Mouse (Mus musculus) forebrain, postnatal 0 days (tissue): ENCODE results near the gene Sctr. TPM values are rescaled to one million over a fixed set of nuclear protein-coding genes. Genes with fewer than 3 reads are reported as not detected.

Experiments
- ATAC-seq: fragments of 200-750 bp; cut with Nextera tagmentation; 2 replicates; pipeline ENCODE4 v1.8.0; 2017; ENCODE audit warnings: mild to moderate bottlenecking, moderate library complexity
- DNase-seq: peaks from one replicate; pipeline ENCODE4 v3.0.0-alpha.2; 2015
- H3K27ac ChIP-seq: fragments of 300-500 bp; sonication (generic); 2 replicates; pipeline ENCODE4 v1.5.1; 2014; ENCODE audit warnings: low read depth, mild to moderate bottlenecking, antibody characterized with exemption, low read length, moderate library complexity, mixed read lengths
- H3K27me3 ChIP-seq: fragments of 300-500 bp; sonication (generic); 2 replicates; pipeline ENCODE4 v1.6.1; 2014; ENCODE audit warnings: mild to moderate bottlenecking, low read length, mixed read lengths; ENCODE audit not compliant: insufficient read depth
- H3K36me3 ChIP-seq: fragments of 300-500 bp; sonication (generic); 2 replicates; pipeline ENCODE4 v1.6.1; 2014; ENCODE audit warnings: mild to moderate bottlenecking, moderate library complexity; ENCODE audit not compliant: insufficient read depth
- H3K4me1 ChIP-seq: fragments of 300-500 bp; sonication (generic); 2 replicates; pipeline ENCODE4 v1.6.1; 2014; ENCODE audit warnings: antibody characterized with exemption; ENCODE audit not compliant: insufficient read depth
- H3K4me2 ChIP-seq: fragments of 300-500 bp; sonication (generic); 2 replicates; pipeline ENCODE4 v1.6.1; 2014; ENCODE audit warnings: low read depth, mild to moderate bottlenecking, moderate library complexity
- H3K4me3 ChIP-seq: fragments of 300-500 bp; sonication (generic); 2 replicates; pipeline ENCODE4 v1.5.1; 2014; ENCODE audit warnings: low read depth, low read length, mixed read lengths
- H3K9ac ChIP-seq: fragments of 300-500 bp; sonication (generic); 2 replicates; pipeline ENCODE4 v1.6.1; 2014; ENCODE audit warnings: mild to moderate bottlenecking
- H3K9me3 ChIP-seq: fragments of 300-500 bp; sonication (generic); 2 replicates; pipeline ENCODE4 v1.6.1; 2016; ENCODE audit warnings: low read length
- CTCF ChIP-seq: sonication (generic); IDR thresholded peaks from 2 replicates; pipeline ENCODE4 v1.5.1; 2016; ENCODE audit warnings: antibody characterized with exemption, control low read depth, low read depth
- WGBS: fragments of 180-500 bp; shearing (Covaris S2); extraction: QIAGEN DNeasy Blood & Tissue Kit; methylation state at CpG from one replicate; pipeline ENCODE4 v1.1.7; 2014; 5-methylcytosine and 5-hydroxymethylcytosine counted together
- polyA plus RNA-seq: library from polyadenylated mRNA; unstranded; fragments of >200 nt; fragmentation: Nextera tagmentation; extraction: Ambion mirVana; gene quantifications from 2 replicates; pipeline ENCODE4 v1.2.1, GENCODE M21; 2015
- total RNA-seq: library from RNA; depleted of rRNA; stranded (reverse); fragments of >200 nt; gene quantifications from 2 replicates; pipeline ENCODE4 v1.2.3, GENCODE M21; 2014

The Sctr gene
- total and polyA plus RNA-seq, 2 experiments from 2014 or later: 1.1 TPM

DNA sequence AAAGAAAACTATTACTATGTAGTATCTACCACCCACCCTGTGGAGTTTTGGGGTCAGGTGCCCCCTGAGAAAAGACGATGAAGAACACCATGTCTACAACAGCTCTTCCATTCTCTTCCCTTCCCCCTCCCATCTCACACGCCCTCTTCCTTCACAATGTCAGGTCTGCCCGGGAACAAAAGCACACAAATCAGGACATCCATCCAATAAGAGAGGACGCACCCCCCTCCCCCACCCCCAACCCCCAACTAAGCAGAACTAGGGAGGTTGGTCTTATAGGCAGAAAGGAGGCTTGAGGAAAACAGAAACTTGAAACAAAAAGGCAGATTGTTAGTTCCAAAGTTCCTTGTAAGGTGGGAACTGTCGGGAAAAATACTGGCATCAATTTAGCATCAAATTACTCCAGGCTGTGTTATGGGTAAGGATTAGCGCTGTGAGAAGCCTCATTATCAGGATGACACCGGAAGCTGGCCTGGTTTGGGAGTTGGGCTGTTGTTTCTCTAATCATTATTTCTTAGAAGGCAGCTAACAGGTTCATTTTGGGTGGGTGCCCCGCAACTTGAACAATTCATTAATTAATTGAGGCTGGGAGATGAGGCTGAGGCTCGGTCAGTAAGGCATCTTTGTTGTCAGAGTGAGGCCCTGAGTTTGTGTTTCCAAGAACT, 71.2 kb downstream of the Sctr start:
- no peak for DNase-seq

DNA sequence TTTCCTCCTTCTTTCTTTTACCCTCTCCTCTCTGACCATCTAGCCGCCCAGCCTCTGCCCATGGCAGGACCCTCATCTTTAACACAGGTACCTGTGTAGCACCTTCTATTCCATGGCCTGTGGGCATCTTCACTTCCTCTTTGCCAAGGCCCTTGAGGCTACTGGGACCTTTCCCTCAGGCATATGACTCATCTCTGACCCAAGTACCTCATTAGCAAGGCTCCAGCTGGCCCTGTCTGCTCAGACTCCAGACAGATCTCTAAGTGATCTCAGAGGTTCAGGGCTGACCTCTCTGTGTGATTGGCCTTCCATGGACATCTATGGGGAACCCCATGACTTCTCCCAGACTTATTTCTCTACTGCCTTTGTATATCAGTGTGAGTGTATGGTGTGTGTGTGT, 73.9 kb downstream of the Sctr start:
- Histone ChIP-seq H3K9me3 (no peaks in the 10 kb centered on the region), H3K4me1 (no peaks in the 10 kb centered on the region), H3K27ac (no peak overlapping the region), H3K4me3 (no peak overlapping the region), H3K27me3 (no peaks in the 10 kb centered on the region), H3K36me3 (no peaks in the 10 kb centered on the region), H3K4me2 (no peak overlapping the region), H3K9ac (no peak overlapping the region)
- no peak for DNase-seq
- no peak for TF ChIP-seq CTCF
- 94% methylated on average over 1 of the region's 1 CpGs for WGBS
- no peak for ATAC-seq

More for the DNA sequence above, 71.2 kb downstream of the Sctr start:
- peaks cover 13% of the 10 kb centered on the region for H3K27me3 ChIP-seq
- H3K36me3 ChIP-seq: no peaks in the 10 kb centered on the region
- no peak overlapping the region for H3K9ac ChIP-seq
- no peak overlapping the region for H3K4me2 ChIP-seq
- no peak for ATAC-seq
- H3K4me3 ChIP-seq: no peak overlapping the region
- no peak overlapping the region for H3K27ac ChIP-seq
- TF ChIP-seq CTCF: no peak
- 11% methylated on average over 9 of the region's 9 CpGs for WGBS
- H3K4me1 ChIP-seq: peaks cover 7% of the 10 kb centered on the region; the same call in 1 of the 2 replicates
- no peaks in the 10 kb centered on the region for H3K9me3 ChIP-seq

DNA sequence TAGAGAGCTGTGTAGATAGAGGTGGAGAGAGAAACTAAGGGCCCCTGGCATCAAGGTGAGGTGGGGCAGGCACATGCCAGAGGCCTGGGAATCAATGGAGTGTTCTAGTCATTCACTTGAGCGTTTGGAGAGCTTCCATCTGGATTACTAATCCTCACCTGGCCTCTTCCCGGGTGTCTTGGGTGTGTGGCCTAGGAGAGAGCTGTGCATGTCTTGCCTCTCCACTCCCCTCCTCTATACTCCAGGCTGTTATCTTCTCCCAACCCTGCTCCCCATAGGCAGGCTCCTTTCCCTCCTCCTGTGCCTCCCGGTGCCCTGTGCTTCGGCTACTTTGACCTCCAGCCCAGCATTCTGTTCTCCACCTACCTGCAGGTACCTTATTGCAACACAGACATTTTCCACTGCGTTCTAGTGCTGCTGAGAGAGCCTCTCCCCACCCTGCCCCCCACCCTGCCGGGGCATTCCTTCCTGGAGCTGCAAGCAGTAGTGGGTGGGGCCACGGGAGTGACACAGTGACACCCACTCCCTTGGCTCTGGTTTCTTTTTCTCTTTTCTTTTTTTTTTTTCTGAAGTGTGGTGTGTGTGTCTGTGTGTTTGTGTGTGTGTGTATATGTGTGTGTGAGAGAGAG, 76.4 kb downstream of the Sctr start:
- ATAC-seq (no peak), DNase-seq (no peak)
- Histone ChIP-seq H3K27ac (no peak overlapping the region), H3K4me2 (no peak overlapping the region), H3K4me3 (no peak overlapping the region), H3K9ac (no peak overlapping the region), H3K4me1 (no peaks in the 10 kb centered on the region), H3K9me3 (no peaks in the 10 kb centered on the region), H3K27me3 (no peaks in the 10 kb centered on the region), H3K36me3 (no peaks in the 10 kb centered on the region)
- WGBS: 34% methylated on average over 7 of the region's 7 CpGs
- TF ChIP-seq CTCF: no peak

DNA sequence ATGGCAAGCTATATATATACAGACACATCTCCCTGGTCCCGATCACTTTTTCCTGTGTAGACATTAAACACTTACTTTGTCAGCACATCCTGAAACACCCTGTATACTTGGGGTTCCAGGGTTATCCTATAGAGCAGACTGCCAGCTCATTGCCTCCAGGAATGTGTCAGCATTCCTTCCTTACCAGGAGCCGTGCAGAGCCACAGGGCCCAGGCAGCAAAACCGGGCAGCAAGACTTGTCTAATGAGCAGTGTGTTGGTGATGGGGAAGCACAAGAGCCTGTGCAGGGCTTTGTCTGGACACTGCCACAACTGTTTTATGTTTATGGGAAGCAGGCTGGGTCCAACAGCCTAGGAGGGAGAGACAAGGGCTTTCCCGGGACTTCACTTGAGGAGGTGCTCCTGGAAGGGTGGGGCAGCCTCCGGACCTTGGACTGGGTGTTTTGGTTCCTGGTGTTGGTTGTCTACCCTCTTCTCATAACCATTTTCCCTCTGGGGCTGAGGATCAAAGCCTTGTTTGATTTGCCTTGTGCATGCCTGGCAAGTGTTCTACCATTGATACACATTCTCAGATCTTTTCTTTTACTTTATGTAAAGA, 77.3 kb downstream of the Sctr start:
- H3K4me1 ChIP-seq: no peaks in the 10 kb centered on the region
- DNase-seq (no peak), ATAC-seq (no peak)
- no peak overlapping the region for H3K27ac ChIP-seq
- H3K4me2 ChIP-seq: no peak overlapping the region
- H3K36me3 ChIP-seq: no peaks in the 10 kb centered on the region
- no peaks in the 10 kb centered on the region for H3K9me3 ChIP-seq
- H3K4me3 ChIP-seq: no peak overlapping the region
- 59% methylated on average over 5 of the region's 5 CpGs for WGBS
- H3K9ac ChIP-seq: no peak overlapping the region
- no peaks in the 10 kb centered on the region for H3K27me3 ChIP-seq
- TF ChIP-seq CTCF: no peak

DNA sequence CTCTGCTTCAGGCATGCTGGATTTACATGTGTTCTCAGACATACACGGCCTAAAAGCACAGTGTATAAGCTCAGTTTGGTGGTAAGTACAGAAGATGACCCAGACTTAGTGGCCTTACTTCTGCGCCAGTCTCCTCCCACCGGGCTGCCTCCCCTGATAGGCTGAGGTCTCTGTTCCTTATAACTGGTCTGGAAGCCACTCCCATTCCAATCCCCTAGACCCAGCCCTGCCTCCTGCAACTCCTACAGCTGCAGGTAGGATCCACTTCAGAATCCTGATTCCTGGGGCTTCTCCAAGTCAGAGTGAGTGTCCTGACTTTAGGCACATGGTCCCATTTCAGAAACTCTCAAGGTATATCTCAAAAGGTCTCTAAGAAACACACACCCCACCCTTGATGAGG, 79.0 kb downstream of the Sctr start:
- no peak overlapping the region for H3K9ac ChIP-seq
- H3K4me1 ChIP-seq: no peaks in the 10 kb centered on the region
- no peaks in the 10 kb centered on the region for H3K27me3 ChIP-seq
- ATAC-seq (no peak), DNase-seq (no peak)
- no peaks in the 10 kb centered on the region for H3K36me3 ChIP-seq
- H3K4me2 ChIP-seq: no peak overlapping the region
- WGBS: 69% methylated on average over 3 of the region's 3 CpGs
- H3K27ac ChIP-seq: no peak overlapping the region
- no peak overlapping the region for H3K4me3 ChIP-seq
- no peak for TF ChIP-seq CTCF
- H3K9me3 ChIP-seq: no peaks in the 10 kb centered on the region

DNA sequence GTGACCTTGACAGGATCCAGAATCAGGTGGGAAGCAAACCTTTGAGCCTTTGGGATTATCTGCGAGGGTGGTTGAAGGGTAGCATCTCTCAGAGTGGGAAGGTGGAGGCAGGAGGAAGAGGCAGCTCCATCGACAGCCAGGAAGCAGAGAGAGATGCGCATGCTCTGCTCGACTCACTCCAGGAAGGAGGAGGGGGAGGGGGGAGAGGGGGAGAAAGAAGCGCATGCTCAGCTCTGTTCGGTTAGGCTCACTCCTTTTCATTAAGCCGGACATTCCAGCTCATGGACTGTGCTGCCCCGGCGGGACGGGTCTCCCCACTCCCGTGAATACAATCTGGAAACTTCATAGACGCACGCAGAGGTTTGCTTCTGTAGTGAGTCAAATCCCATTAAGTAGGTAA, 80.0 kb downstream of the Sctr start:
- WGBS: 61% methylated on average over 13 of the region's 13 CpGs
- no peak for DNase-seq

DNA sequence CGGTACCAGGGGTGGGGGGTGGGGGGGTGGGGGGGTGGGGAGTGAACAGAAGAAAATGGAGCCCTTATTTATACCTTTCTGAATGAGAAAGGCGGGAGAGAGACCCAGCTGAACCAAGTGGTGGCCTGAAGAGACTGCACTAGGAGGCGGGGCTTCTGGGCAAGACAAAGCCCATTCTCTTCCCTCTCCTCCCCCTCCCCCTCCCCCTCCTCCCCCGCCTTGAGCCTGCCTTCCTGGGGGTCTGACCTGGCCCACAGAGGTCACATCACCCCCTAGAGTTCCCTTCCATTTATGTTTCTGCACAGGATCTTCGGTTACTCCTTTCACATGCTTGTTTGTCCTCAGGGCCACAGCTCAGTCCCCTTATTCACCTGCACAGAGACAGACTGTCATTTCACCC, 82.5 kb downstream of the Sctr start:
- no peaks in the 10 kb centered on the region for H3K36me3 ChIP-seq
- H3K9me3 ChIP-seq: no peaks in the 10 kb centered on the region
- H3K4me3 ChIP-seq: no peak overlapping the region
- WGBS: 9% methylated on average over 5 of the region's 5 CpGs
- no peak for TF ChIP-seq CTCF
- no peaks in the 10 kb centered on the region for H3K4me1 ChIP-seq
- H3K4me2 ChIP-seq: no peak overlapping the region
- no peak for ATAC-seq
- H3K27ac ChIP-seq: no peak overlapping the region
- H3K9ac ChIP-seq: no peak overlapping the region
- no peaks in the 10 kb centered on the region for H3K27me3 ChIP-seq
- DNase-seq: no peak

More for the DNA sequence above, 80.0 kb downstream of the Sctr start:
- no peaks in the 10 kb centered on the region for H3K36me3 ChIP-seq
- no peaks in the 10 kb centered on the region for H3K9me3 ChIP-seq
- H3K9ac ChIP-seq: no peak overlapping the region
- no peak overlapping the region for H3K4me2 ChIP-seq
- H3K27me3 ChIP-seq: no peaks in the 10 kb centered on the region
- no peak for ATAC-seq
- no peak overlapping the region for H3K4me3 ChIP-seq
- H3K4me1 ChIP-seq: no peaks in the 10 kb centered on the region
- TF ChIP-seq CTCF: no peak
- H3K27ac ChIP-seq: no peak overlapping the region
